Mouse (Mus musculus) MEL (cell line): ENCODE measurements around the gene Cntfr. TPM values are rescaled to one million over a fixed set of nuclear protein-coding genes. Genes with fewer than 3 reads are reported as not detected.

ENCODE experiments used
- DNase-seq: peaks from one replicate; pipeline ENCODE4 v3.0.0; 2011; ENCODE audit warnings: low read depth, low spot score
- H3K27ac ChIP-seq: 2 replicates; pipeline ENCODE4 v1.5.1; 2012; ENCODE audit warnings: low read depth, mild to moderate bottlenecking, control low read depth, low read length, moderate library complexity; ENCODE audit not compliant: control insufficient read depth
- H3K27me3 ChIP-seq, 2 experiments: fragments of 150-350 bp in 1 of 2; sonication (generic) in 1 of 2; 2 replicates each; pipeline ENCODE4 v1.6.1; 2012; ENCODE audit warnings: low read length in 2 of 2, mild to moderate bottlenecking in 2 of 2, improper control_type of control experiment in 1 of 2, moderate library complexity in 1 of 2; ENCODE audit not compliant: insufficient read depth in 2 of 2, control insufficient read depth in 1 of 2
- H3K36me3 ChIP-seq, 2 experiments: 2 replicates each; pipeline ENCODE4 v1.6.1; 2012 to 2014; ENCODE audit warnings: low read length in 2 of 2, improper control_type of control experiment in 1 of 2, inconsistent platforms in 1 of 2, mild to moderate bottlenecking in 1 of 2; ENCODE audit not compliant: insufficient read depth in 2 of 2, control insufficient read depth in 1 of 2
- H3K4me1 ChIP-seq, 2 experiments: fragments of 150-350 bp in 1 of 2; sonication (generic) in 1 of 2; 2 replicates each; pipeline ENCODE4 v1.6.1; 2012; ENCODE audit warnings: low read length in 2 of 2, improper control_type of control experiment in 1 of 2, mild to moderate bottlenecking in 1 of 2; ENCODE audit not compliant: insufficient read depth in 2 of 2, control insufficient read depth in 1 of 2
- H3K4me3 ChIP-seq, 2 experiments: fragments of 150-350 bp in 1 of 2; sonication (generic) in 1 of 2; 2 replicates each; pipeline ENCODE4 v1.5.1; 2012; ENCODE audit warnings: low read depth in 2 of 2, low read length in 2 of 2, mild to moderate bottlenecking in 2 of 2, moderate library complexity in 2 of 2, control low read depth in 1 of 2, improper control_type of control experiment in 1 of 2; ENCODE audit not compliant: control insufficient read depth in 1 of 2, insufficient read depth in 1 of 2
- H3K79me2 ChIP-seq: 2 replicates; pipeline ENCODE4 v1.6.1; 2012; ENCODE audit warnings: mild to moderate bottlenecking, low read length, moderate library complexity; ENCODE audit not compliant: control insufficient read depth, poor library complexity, insufficient read depth
- H3K9ac ChIP-seq: 2 replicates; pipeline ENCODE4 v1.6.1; 2012; ENCODE audit warnings: low read depth, mild to moderate bottlenecking, control low read depth, low read length, moderate library complexity; ENCODE audit not compliant: control insufficient read depth, poor library complexity, severe bottlenecking
- H3K9me3 ChIP-seq: fragments of 150-350 bp; sonication (generic); replicated peaks from 2 replicates; pipeline ENCODE4 v1.6.1; 2012; ENCODE audit warnings: mild to moderate bottlenecking, low read length, improper control_type of control experiment, moderate library complexity; ENCODE audit not compliant: insufficient read depth
- BHLHE40 ChIP-seq: IDR thresholded peaks from 2 replicates; pipeline ENCODE4 v1.6.1; 2012; ENCODE audit warnings: low read depth, mild to moderate bottlenecking, inconsistent platforms, low read length, improper control_type of control experiment, borderline replicate concordance
- CHD1 ChIP-seq: IDR thresholded peaks from 2 replicates; pipeline ENCODE4 v1.6.1; 2012; ENCODE audit warnings: low read depth, mild to moderate bottlenecking, inconsistent platforms, low read length, improper control_type of control experiment
- CHD2 ChIP-seq: IDR thresholded peaks from 2 replicates; pipeline ENCODE4 v1.6.1; 2011; ENCODE audit warnings: low read length, improper control_type of control experiment
- ELF1 ChIP-seq: IDR thresholded peaks from 2 replicates; pipeline ENCODE4 v1.6.1; 2014; ENCODE audit warnings: low read depth, mild to moderate bottlenecking, inconsistent platforms, low read length, improper control_type of control experiment, moderate library complexity
- ETS1 ChIP-seq: IDR thresholded peaks from 2 replicates; pipeline ENCODE4 v1.6.1; 2012; ENCODE audit warnings: low read depth, mild to moderate bottlenecking, inconsistent platforms, low read length, improper control_type of control experiment, moderate library complexity
- GABPA ChIP-seq: IDR thresholded peaks from 2 replicates; pipeline ENCODE4 v1.6.1; 2012; ENCODE audit warnings: low read depth, mild to moderate bottlenecking, inconsistent platforms, low read length, improper control_type of control experiment, moderate library complexity
- MYB ChIP-seq: IDR thresholded peaks from 2 replicates; pipeline ENCODE4 v1.6.1; 2011; ENCODE audit warnings: mild to moderate bottlenecking, low read depth, low read length, improper control_type of control experiment
- POLR2A ChIP-seq, 2 experiments: IDR thresholded peaks; 2 replicates each; pipeline ENCODE4 v1.6.1; 2011 to 2012; ENCODE audit warnings: low read length in 2 of 2, mild to moderate bottlenecking in 2 of 2, control low read depth in 1 of 2, improper control_type of control experiment in 1 of 2, low read depth in 1 of 2, moderate library complexity in 1 of 2; ENCODE audit not compliant: control insufficient read depth in 1 of 2, insufficient read depth in 1 of 2, poor library complexity in 1 of 2
- POLR2AphosphoS2 ChIP-seq: IDR thresholded peaks from 2 replicates; pipeline ENCODE4 v1.6.1; 2011; ENCODE audit warnings: low read length, improper control_type of control experiment
- POLR2AphosphoS5 ChIP-seq: IDR thresholded peaks from 2 replicates; pipeline ENCODE4 v1.6.1; 2012; ENCODE audit warnings: low read depth, borderline replicate concordance, mild to moderate bottlenecking, inconsistent platforms, low read length, moderate library complexity, mixed read lengths
- RCOR1 ChIP-seq: IDR thresholded peaks from 2 replicates; pipeline ENCODE4 v1.6.1; 2012; ENCODE audit warnings: low read depth, mild to moderate bottlenecking, inconsistent platforms, low read length, improper control_type of control experiment
- SIN3A ChIP-seq: IDR thresholded peaks from 2 replicates; pipeline ENCODE4 v1.6.1; 2012; ENCODE audit warnings: low read length, improper control_type of control experiment, inconsistent platforms
- TBP ChIP-seq: IDR thresholded peaks from 2 replicates; pipeline ENCODE4 v1.8.0; 2011; ENCODE audit warnings: low read depth, low read length, improper control_type of control experiment
- USF2 ChIP-seq, 2 experiments: IDR thresholded peaks; 2 replicates each; pipeline ENCODE4 v1.6.1; 2011 to 2012; ENCODE audit warnings: improper control_type of control experiment in 2 of 2, low read length in 2 of 2, borderline replicate concordance in 1 of 2, inconsistent platforms in 1 of 2, low read depth in 1 of 2, mild to moderate bottlenecking in 1 of 2; ENCODE audit not compliant: insufficient read depth in 1 of 2
- ZC3H11A ChIP-seq: IDR thresholded peaks from 2 replicates; pipeline ENCODE4 v1.6.1; 2012; ENCODE audit warnings: low read depth, mild to moderate bottlenecking, inconsistent platforms, low read length, improper control_type of control experiment
- ZKSCAN1 ChIP-seq: IDR thresholded peaks from 2 replicates; pipeline ENCODE4 v1.6.1; 2012; ENCODE audit warnings: low read depth, mild to moderate bottlenecking, inconsistent platforms, low read length, improper control_type of control experiment, moderate library complexity
- ZMIZ1 ChIP-seq: IDR thresholded peaks from 2 replicates; pipeline ENCODE4 v1.6.1; 2012; ENCODE audit warnings: low read depth, mild to moderate bottlenecking, inconsistent platforms, low read length, improper control_type of control experiment, moderate library complexity
- ZNF384 ChIP-seq: IDR thresholded peaks from 2 replicates; pipeline ENCODE4 v1.6.1; 2012; ENCODE audit warnings: low read depth, mild to moderate bottlenecking, inconsistent platforms, low read length, improper control_type of control experiment
- polyA plus RNA-seq, 2 experiments: library from polyadenylated mRNA; stranded (reverse) in 1 of 2; unstranded in 1 of 2; fragments of >175 nt in 1 of 2; fragments of >200 nt in 1 of 2; gene quantifications; 2 replicates each; pipeline versions ENCODE4 v1.2.1 to v1.2.4; 2012; ENCODE audit warnings: low replicate concordance in 2 of 2, low read depth in 1 of 2; ENCODE audit not compliant: insufficient read length in 2 of 2, insufficient read depth in 1 of 2, missing spikeins in 1 of 2
- total RNA-seq: library from RNA; depleted of rRNA; stranded (reverse); fragments of 300-350 nt; gene quantifications from 2 replicates; pipeline ENCODE4 v1.2.3, GENCODE M21; 2012

Cntfr gene
- total and polyA plus RNA-seq, 3 experiments: not detected

DNA sequence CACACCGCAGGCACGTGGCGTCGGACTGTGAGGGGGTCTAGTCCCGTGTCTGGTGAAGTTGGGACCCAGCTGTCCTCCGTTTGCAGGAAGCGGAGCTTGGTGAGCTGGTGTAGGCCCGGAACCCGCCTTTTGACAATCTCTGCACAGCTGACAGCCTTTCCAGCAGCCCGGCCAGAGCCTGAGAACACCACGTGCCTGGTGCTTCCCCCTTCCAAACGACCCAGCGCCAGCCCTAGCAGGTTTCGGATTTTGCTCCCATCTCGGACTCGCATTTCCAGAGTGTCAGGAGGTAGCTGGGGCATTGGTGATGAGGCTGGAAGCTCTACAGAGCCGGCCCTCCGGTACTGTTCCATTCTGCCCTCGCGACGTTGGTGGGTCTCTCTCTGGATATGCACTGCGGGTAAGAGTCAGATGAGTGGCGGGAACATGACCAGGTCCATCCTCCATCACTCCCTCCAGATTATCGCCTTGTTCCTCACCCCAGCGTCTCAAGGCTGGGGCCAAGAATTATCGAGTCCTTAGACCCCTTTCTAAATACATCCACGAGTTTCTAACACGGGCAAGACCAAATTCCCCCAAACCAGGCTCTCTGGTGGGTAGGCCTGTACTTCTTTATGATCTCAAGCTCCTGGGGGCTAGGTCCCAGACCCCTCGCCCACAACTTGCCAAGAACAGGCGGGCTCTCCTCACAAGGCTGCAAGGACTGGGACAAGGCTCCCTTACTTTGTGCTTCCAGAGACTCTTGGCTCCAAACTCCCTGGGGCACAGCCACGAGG is 15.7 kb upstream of the Cntfr start:
- H3K36me3 ChIP-seq: no peaks in the 10 kb centered on the region; a peak in 1 of 4 replicates
- peak overlapping the region; percentile 90 to 97 for H3K4me3 ChIP-seq
- peaks cover 0 to 10% of the 10 kb centered on the region in 2 experiments; a peak in 2 of 4 replicates for H3K4me1 ChIP-seq
- TF ChIP-seq RCOR1: no peak
- no peak for TF ChIP-seq POLR2A (IDR thresholded peaks at IDR 0.05; ENCODE audit: control insufficient read depth in 1 of 2, insufficient read depth in 1 of 2, low read depth in 1 of 2, low read length in 2 of 2, poor library complexity in 1 of 2)
- no peak for TF ChIP-seq ZMIZ1
- TF ChIP-seq ZNF384: no peak
- no peak for TF ChIP-seq POLR2AphosphoS2
- TF ChIP-seq ETS1: no peak
- no peak for TF ChIP-seq CHD1
- no peak for TF ChIP-seq ZKSCAN1
- no peak for TF ChIP-seq BHLHE40
- TF ChIP-seq GABPA: no peak
- TF ChIP-seq ZC3H11A: no peak
- no peak for TF ChIP-seq TBP
- no peak for TF ChIP-seq ELF1
- no peak for TF ChIP-seq MYB
- TF ChIP-seq SIN3A: no peak
- TF ChIP-seq, all 39 proteins: peak for 0
- no peak for DNase-seq
- Histone ChIP-seq H3K9ac (peak overlapping the region; percentile 96), H3K27ac (peak overlapping the region; percentile 61), H3K79me2 (peaks cover 19% of the 10 kb centered on the region), H3K27me3 (no peaks in the 10 kb centered on the region), H3K9me3 (no peaks in the 10 kb centered on the region)

DNA sequence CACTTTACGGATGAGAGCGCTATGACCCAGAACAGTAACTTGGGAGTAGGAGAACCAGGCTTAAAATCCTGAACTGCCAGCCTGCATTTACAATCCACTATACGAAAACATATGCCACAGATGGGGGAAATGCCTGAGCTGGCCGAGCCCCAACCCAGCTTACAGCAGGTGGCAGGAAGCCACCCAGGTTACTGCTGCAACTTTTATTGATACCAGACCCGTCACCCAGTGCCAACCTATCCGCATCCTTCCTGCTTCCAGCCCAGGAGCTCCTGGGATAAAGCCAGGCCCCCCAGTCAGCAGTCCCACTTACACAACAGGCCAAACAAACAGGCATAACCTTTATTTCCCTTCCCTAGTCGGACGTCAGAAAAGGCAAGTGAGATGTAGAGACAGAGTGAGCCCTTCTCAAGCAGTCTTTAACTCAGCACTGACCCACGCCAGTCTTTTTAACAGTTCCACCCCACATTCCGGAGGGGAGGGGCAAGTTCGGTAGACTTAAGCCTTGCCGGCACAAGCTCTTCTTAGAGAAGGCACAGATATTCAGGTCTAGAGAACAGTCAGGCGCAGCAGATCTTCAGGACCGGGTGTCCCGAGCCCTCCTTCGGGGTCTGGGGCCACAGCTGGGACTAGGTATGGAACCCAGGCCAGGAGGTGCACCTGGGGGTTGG is 15.0 kb upstream of the Cntfr start:
- H3K27ac ChIP-seq: no peak overlapping the region
- H3K36me3 ChIP-seq: no peaks in the 10 kb centered on the region; a peak in 1 of 4 replicates
- peaks cover 19% of the 10 kb centered on the region for H3K79me2 ChIP-seq
- H3K27me3 ChIP-seq: no peaks in the 10 kb centered on the region
- peaks cover 0 to 10% of the 10 kb centered on the region in 2 experiments; a peak in 2 of 4 replicates for H3K4me1 ChIP-seq
- H3K4me3 ChIP-seq: peak overlapping the region in 1 of 2 experiments; percentile 97; a peak in 1 of 4 replicates
- TF ChIP-seq CHD2: no peak
- TF ChIP-seq ZMIZ1: no peak
- no peak for TF ChIP-seq POLR2AphosphoS5
- no peak for TF ChIP-seq USF2 (IDR thresholded peaks at IDR 0.05; ENCODE audit: borderline replicate concordance in 1 of 2, insufficient read depth in 1 of 2, low read depth in 1 of 2, low read length in 2 of 2)
- TF ChIP-seq, all 39 proteins: peak for 0
- no peaks in the 10 kb centered on the region for H3K9me3 ChIP-seq
- H3K9ac ChIP-seq: peak overlapping the region; percentile 96; the same call in 1 of the 2 replicates
- DNase-seq: no peak
